Mouse (Mus musculus) A20 (cell line): ENCODE measurements around the gene Hfe.

Experiments used
- DNase-seq: peaks from one replicate; pipeline ENCODE4 v3.0.0-alpha.2; 2011; ENCODE audit warnings: low read depth, low spot score

The Hfe gene

GRCm38 (mm10) chr13:23685966-23686365, 24.7 kb downstream of the Hfe start:
- peak; percentile 15 for DNase-seq

DNA sequence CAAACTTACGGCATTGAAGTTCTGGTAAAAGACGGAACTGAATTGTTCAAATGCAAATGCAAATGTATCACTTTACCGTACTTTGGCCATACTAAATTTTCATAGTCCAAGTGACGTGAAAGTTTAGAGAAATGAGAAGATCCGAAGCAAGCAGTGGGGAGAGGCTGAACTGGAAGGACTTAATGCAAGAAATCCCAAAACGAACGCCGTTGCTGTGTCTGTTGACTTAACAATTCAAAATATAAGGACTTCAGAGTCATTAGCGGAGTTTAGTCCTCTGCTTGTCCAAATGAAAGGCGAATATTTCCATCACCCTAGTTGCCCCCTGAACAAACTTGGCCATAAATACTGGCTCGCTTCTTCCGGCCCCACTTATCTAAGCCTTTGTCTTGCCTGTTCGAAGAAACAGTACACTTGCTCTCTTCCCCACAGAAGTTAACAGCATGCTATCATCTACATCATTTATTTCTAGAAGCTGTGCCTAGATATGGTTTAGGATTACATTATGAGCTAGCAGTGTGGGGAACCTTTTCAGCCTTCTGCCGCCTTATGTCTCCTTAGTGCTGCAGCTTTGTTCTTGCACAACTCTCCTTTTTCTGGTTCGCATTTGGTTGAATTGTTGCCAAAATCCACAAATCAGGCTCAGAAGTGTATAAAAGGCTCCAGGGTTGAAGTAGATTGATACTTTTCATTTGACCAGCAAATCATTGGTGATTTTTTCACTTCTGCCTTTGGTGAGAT, 25.4 kb downstream of the Hfe start:
- DNase-seq = peak; percentile 72

- peak; percentile 88 for DNase-seq
Measured at GRCm38 (mm10) chr13:23684295-23684945, 26.2 kb downstream of the Hfe start.

- peak; percentile 97 for DNase-seq
Measured at GRCm38 (mm10) chr13:23683755-23684281, 26.8 kb downstream of the Hfe start, which contains the start of the genes Hist1h2ac and Hist1h2bc. TSS of gene Hist1h2ac (minus strand) at chr13:23683948. TSS of gene Hist1h2bc (plus strand) at chr13:23684199.

GRCm38 (mm10) chr13:23682947-23683754, 27.5 kb downstream of the Hfe start:
- DNase-seq = peak; percentile 62

- DNase-seq = no peak
Measured at GRCm38 (mm10) chr13:23682623-23682946, 28.1 kb downstream of the Hfe start.

- no peak for DNase-seq
Measured at GRCm38 (mm10) chr13:23681990-23682582, 28.6 kb downstream of the Hfe start.

- DNase-seq = no peak
Measured at GRCm38 (mm10) chr13:23662536-23662935, 48.1 kb downstream of the Hfe start.

DNA sequence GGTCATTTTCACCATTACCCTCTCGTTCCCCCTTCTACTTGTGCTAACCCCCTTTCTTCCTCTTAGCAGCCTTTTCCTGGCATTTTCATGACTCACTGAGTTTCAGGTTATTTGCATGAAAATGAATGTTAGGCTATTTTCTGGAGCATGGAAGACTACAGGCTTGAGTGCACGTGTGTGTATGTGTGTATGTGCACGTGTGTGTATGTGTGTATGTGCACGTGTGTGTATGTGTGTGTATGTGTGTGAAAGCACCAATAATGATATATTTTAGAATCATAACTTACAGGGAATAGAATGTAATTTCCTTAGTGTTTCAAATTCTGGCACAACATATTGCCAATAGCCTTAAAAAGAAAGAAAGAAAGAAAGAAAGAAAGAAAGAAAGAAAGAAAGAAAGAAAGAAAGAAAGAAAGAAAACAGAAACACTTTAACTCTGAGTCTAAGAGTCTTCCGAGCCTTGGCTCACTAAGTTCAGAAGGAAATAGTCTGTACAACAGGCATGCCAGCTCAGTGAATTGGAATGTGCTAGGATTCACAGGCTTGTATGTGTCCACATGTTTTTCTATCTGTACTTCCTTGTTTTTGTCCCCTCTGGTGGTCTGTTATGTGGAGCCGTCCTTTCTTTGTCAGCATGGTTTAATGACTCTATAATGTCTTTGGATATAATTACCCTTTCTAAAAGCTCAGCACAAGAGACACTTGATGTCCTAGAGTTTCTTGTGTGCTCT, 50.9 kb downstream of the Hfe start:
- no peak for DNase-seq
